Mouse (Mus musculus): ENCODE measurements around the gene Ggt5. TPM values are rescaled to one million over a fixed set of nuclear protein-coding genes. Genes with fewer than 3 reads are reported as not detected.
A peak's percentile ranks its signal among the peaks of the same experiment; 100 is the strongest.

The Ggt5 gene
- polyA plus RNA-seq, 1 experiment from 2014 or later = 0.22 TPM

- DNase-seq (ENCODE audit: low spot score) (no peak), ATAC-seq (replicated peaks; ENCODE audit: insufficient number of reproducible peaks, low FRiP score, low TSS enrichment, low read depth) (no peak)
- H3K27ac ChIP-seq (replicated peaks; ENCODE audit: low read depth, low read length) = no peak overlapping the region
- WGBS = 57% methylated on average over 6 of the region's 6 CpGs
- H3K36me3 ChIP-seq (replicated peaks; ENCODE audit: control insufficient read depth, insufficient read depth, low read depth, low read length) = no peaks in the 10 kb centered on the region
- peaks cover 12% of the 10 kb centered on the region for H3K4me1 ChIP-seq (ENCODE audit: control insufficient read depth, insufficient read depth, low read length)
- H3K9me3 ChIP-seq (replicated peaks; ENCODE audit: control insufficient read depth, low read length) = no peaks in the 10 kb centered on the region
- no peak overlapping the region; the same call in 1 of the 2 replicates for H3K9ac ChIP-seq (replicated peaks; ENCODE audit: low read length)
- no peak overlapping the region for H3K4me2 ChIP-seq (ENCODE audit: low read depth, low read length)
- peaks cover 8% of the 10 kb centered on the region for H3K27me3 ChIP-seq (ENCODE audit: control insufficient read depth, insufficient read depth, low read length)
- H3K4me3 ChIP-seq (ENCODE audit: low read depth, low read length) = no peak overlapping the region
Measured at GRCm38 (mm10) chr10:75555557-75555956, 33.6 kb upstream of the Ggt5 start.

- WGBS = 30% methylated on average over 9 of the region's 9 CpGs
- DNase-seq (ENCODE audit: low spot score) (no peak), ATAC-seq (replicated peaks; ENCODE audit: insufficient number of reproducible peaks, low FRiP score, low TSS enrichment, low read depth) (no peak)
- H3K36me3 ChIP-seq (replicated peaks; ENCODE audit: control insufficient read depth, insufficient read depth, low read depth, low read length) = no peaks in the 10 kb centered on the region
- no peak overlapping the region for H3K27ac ChIP-seq (replicated peaks; ENCODE audit: low read depth, low read length)
- no peak overlapping the region for H3K4me2 ChIP-seq (ENCODE audit: low read depth, low read length)
- H3K4me3 ChIP-seq (ENCODE audit: low read depth, low read length) = no peak overlapping the region
- peaks cover 9% of the 10 kb centered on the region for H3K27me3 ChIP-seq (ENCODE audit: control insufficient read depth, insufficient read depth, low read length)
- H3K9ac ChIP-seq (replicated peaks; ENCODE audit: low read length) = no peak overlapping the region; the same call in 1 of the 2 replicates
- H3K9me3 ChIP-seq (replicated peaks; ENCODE audit: control insufficient read depth, low read length) = no peaks in the 10 kb centered on the region
- H3K4me1 ChIP-seq (ENCODE audit: control insufficient read depth, insufficient read depth, low read length) = peaks cover 16% of the 10 kb centered on the region
Measured at GRCm38 (mm10) chr10:75556026-75556425, 33.1 kb upstream of the Ggt5 start.

GRCm38 (mm10) chr10:75558515-75558914 lies 30.6 kb upstream of the Ggt5 start:
- Histone ChIP-seq H3K27me3 (ENCODE audit: control insufficient read depth, insufficient read depth, low read length) (peaks cover 10% of the 10 kb centered on the region), H3K9me3 (replicated peaks; ENCODE audit: control insufficient read depth, low read length) (no peaks in the 10 kb centered on the region), H3K4me2 (ENCODE audit: low read depth, low read length) (no peak overlapping the region), H3K4me3 (ENCODE audit: low read depth, low read length) (no peak overlapping the region), H3K4me1 (ENCODE audit: control insufficient read depth, insufficient read depth, low read length) (peaks cover 16% of the 10 kb centered on the region), H3K36me3 (replicated peaks; ENCODE audit: control insufficient read depth, insufficient read depth, low read depth, low read length) (no peaks in the 10 kb centered on the region), H3K9ac (replicated peaks; ENCODE audit: low read length) (no peak overlapping the region), H3K27ac (replicated peaks; ENCODE audit: low read depth, low read length) (no peak overlapping the region)
- DNase-seq (ENCODE audit: low spot score) (no peak), ATAC-seq (replicated peaks; ENCODE audit: insufficient number of reproducible peaks, low FRiP score, low TSS enrichment, low read depth) (no peak)
- WGBS = 24% methylated on average over 3 of the region's 3 CpGs

- Histone ChIP-seq H3K27ac (replicated peaks; ENCODE audit: low read depth, low read length) (no peak overlapping the region), H3K9me3 (replicated peaks; ENCODE audit: control insufficient read depth, low read length) (no peaks in the 10 kb centered on the region), H3K9ac (replicated peaks; ENCODE audit: low read length) (peak overlapping the region; percentile 75), H3K36me3 (replicated peaks; ENCODE audit: control insufficient read depth, insufficient read depth, low read depth, low read length) (no peaks in the 10 kb centered on the region), H3K4me3 (ENCODE audit: low read depth, low read length) (peak overlapping the region; percentile 55), H3K27me3 (ENCODE audit: control insufficient read depth, insufficient read depth, low read length) (peaks cover 10% of the 10 kb centered on the region), H3K4me2 (ENCODE audit: low read depth, low read length) (peak overlapping the region; percentile 97), H3K4me1 (ENCODE audit: control insufficient read depth, insufficient read depth, low read length) (peaks cover 16% of the 10 kb centered on the region)
- peak; percentile 26 for DNase-seq (ENCODE audit: low spot score)
- 1% methylated on average over 14 of the region's 14 CpGs for WGBS
- ATAC-seq (replicated peaks; ENCODE audit: insufficient number of reproducible peaks, low FRiP score, low TSS enrichment, low read depth) = no peak
Measured at GRCm38 (mm10) chr10:75559041-75559675, 30.0 kb upstream of the Ggt5 start.

- Histone ChIP-seq H3K9ac (replicated peaks; ENCODE audit: low read length) (peak within 1 kb of the TSS; percentile 75), H3K36me3 (replicated peaks; ENCODE audit: control insufficient read depth, insufficient read depth, low read depth, low read length) (no peaks in the 10 kb centered on the region), H3K4me2 (ENCODE audit: low read depth, low read length) (peak within 1 kb of the TSS; percentile 97), H3K27ac (replicated peaks; ENCODE audit: low read depth, low read length) (no peak within 1 kb of the TSS), H3K27me3 (ENCODE audit: control insufficient read depth, insufficient read depth, low read length) (peaks cover 10% of the 10 kb centered on the region), H3K9me3 (replicated peaks; ENCODE audit: control insufficient read depth, low read length) (no peaks in the 10 kb centered on the region), H3K4me1 (ENCODE audit: control insufficient read depth, insufficient read depth, low read length) (peaks cover 16% of the 10 kb centered on the region), H3K4me3 (ENCODE audit: low read depth, low read length) (peak within 1 kb of the TSS; percentile 55)
- peak; percentile 53 for DNase-seq (ENCODE audit: low spot score)
- under 1% methylated on average over 73 of the region's 75 CpGs for WGBS
- peak; percentile 15; the same call in 1 of the 2 replicates for ATAC-seq (replicated peaks; ENCODE audit: insufficient number of reproducible peaks, low FRiP score, low TSS enrichment, low read depth)
Measured at GRCm38 (mm10) chr10:75559676-75560548, 29.2 kb upstream of the Ggt5 start, which contains the start of gene Lrrc75b. TSS of gene Lrrc75b (minus strand) at chr10:75560330.

- ATAC-seq (replicated peaks; ENCODE audit: insufficient number of reproducible peaks, low FRiP score, low TSS enrichment, low read depth) (peak; percentile 13; the same call in 1 of the 2 replicates), DNase-seq (ENCODE audit: low spot score) (peak; percentile 31)
- Histone ChIP-seq H3K4me2 (ENCODE audit: low read depth, low read length) (peak overlapping the region; percentile 97), H3K27me3 (ENCODE audit: control insufficient read depth, insufficient read depth, low read length) (peaks cover 10% of the 10 kb centered on the region), H3K36me3 (replicated peaks; ENCODE audit: control insufficient read depth, insufficient read depth, low read depth, low read length) (no peaks in the 10 kb centered on the region), H3K4me1 (ENCODE audit: control insufficient read depth, insufficient read depth, low read length) (peaks cover 16% of the 10 kb centered on the region), H3K27ac (replicated peaks; ENCODE audit: low read depth, low read length) (no peak overlapping the region), H3K9me3 (replicated peaks; ENCODE audit: control insufficient read depth, low read length) (no peaks in the 10 kb centered on the region), H3K4me3 (ENCODE audit: low read depth, low read length) (peak overlapping the region; percentile 55; the same call in 1 of the 2 replicates), H3K9ac (replicated peaks; ENCODE audit: low read length) (no peak overlapping the region; the same call in 1 of the 2 replicates)
- WGBS = 5% methylated on average over 6 of the region's 6 CpGs
Measured at GRCm38 (mm10) chr10:75560549-75560899, 28.6 kb upstream of the Ggt5 start.

GRCm38 (mm10) chr10:75561071-75561654 lies 28.0 kb upstream of the Ggt5 start, which contains the start of gene Ggt1:
TSS of gene Ggt1 (plus strand) at chr10:75561604.
- Histone ChIP-seq H3K4me1 (ENCODE audit: control insufficient read depth, insufficient read depth, low read length) (peaks cover 12% of the 10 kb centered on the region), H3K27me3 (ENCODE audit: control insufficient read depth, insufficient read depth, low read length) (peaks cover 10% of the 10 kb centered on the region), H3K27ac (replicated peaks; ENCODE audit: low read depth, low read length) (no peak within 1 kb of the TSS), H3K9me3 (replicated peaks; ENCODE audit: control insufficient read depth, low read length) (no peaks in the 10 kb centered on the region), H3K4me3 (ENCODE audit: low read depth, low read length) (no peak within 1 kb of the TSS), H3K4me2 (ENCODE audit: low read depth, low read length) (peak within 1 kb of the TSS; percentile 97; the same call in 1 of the 2 replicates), H3K36me3 (replicated peaks; ENCODE audit: control insufficient read depth, insufficient read depth, low read depth, low read length) (no peaks in the 10 kb centered on the region), H3K9ac (replicated peaks; ENCODE audit: low read length) (no peak within 1 kb of the TSS; the same call in 1 of the 2 replicates)
- WGBS = 41% methylated on average over 10 of the region's 10 CpGs
- ATAC-seq (replicated peaks; ENCODE audit: insufficient number of reproducible peaks, low FRiP score, low TSS enrichment, low read depth) (no peak), DNase-seq (ENCODE audit: low spot score) (no peak)

All from embryonic facial prominence, embryonic 11.5 days (tissue).